Mouse (Mus musculus) neural tube, embryonic 10.5 days (tissue): Measurements from ENCODE around the gene Ptprf.

ENCODE experiments used
- DNase-seq: peaks from one replicate; pipeline ENCODE4 v3.0.0-alpha.2; 2017; ENCODE audit warnings: low spot score; ENCODE audit errors: extremely low spot score

The Ptprf gene

GRCm38 (mm10) chr4:118259782-118260463, 31.3 kb downstream of the Ptprf start:
- DNase-seq, result no peak

- DNase-seq, result no peak
These were observed 33.2 kb downstream of the Ptprf start for GRCm38 (mm10) chr4:118257977-118258376.

GRCm38 (mm10) chr4:118257416-118257815, 33.8 kb downstream of the Ptprf start:
- no peak for DNase-seq

- DNase-seq, result no peak
These were observed 35.0 kb downstream of the Ptprf start for GRCm38 (mm10) chr4:118256217-118256616.

GRCm38 (mm10) chr4:118254953-118255352, 36.3 kb downstream of the Ptprf start:
- DNase-seq, result no peak

- no peak for DNase-seq
These were observed 43.9 kb downstream of the Ptprf start for GRCm38 (mm10) chr4:118247323-118247722.

- no peak for DNase-seq
These were observed 45.4 kb downstream of the Ptprf start for GRCm38 (mm10) chr4:118245847-118246246.

GRCm38 (mm10) chr4:118243791-118244190, 47.4 kb downstream of the Ptprf start:
- no peak for DNase-seq

GRCm38 (mm10) chr4:118243298-118243697, 47.9 kb downstream of the Ptprf start:
- no peak for DNase-seq

- DNase-seq, result no peak
These were observed 51.1 kb downstream of the Ptprf start for GRCm38 (mm10) chr4:118239960-118240689.

GRCm38 (mm10) chr4:118238666-118239065, 52.5 kb downstream of the Ptprf start:
- no peak for DNase-seq

- no peak for DNase-seq
These were observed 54.3 kb downstream of the Ptprf start for GRCm38 (mm10) chr4:118236871-118237270.

- DNase-seq, result peak; percentile 18
These were observed 56.4 kb downstream of the Ptprf start for GRCm38 (mm10) chr4:118234711-118235388.

GRCm38 (mm10) chr4:118233886-118234285, 57.3 kb downstream of the Ptprf start:
- DNase-seq, result no peak

GRCm38 (mm10) chr4:118231861-118232260, 59.3 kb downstream of the Ptprf start:
- DNase-seq, result no peak

- DNase-seq, result no peak
These were observed 62.0 kb downstream of the Ptprf start for GRCm38 (mm10) chr4:118229035-118229770.

- no peak for DNase-seq
These were observed 63.8 kb downstream of the Ptprf start for GRCm38 (mm10) chr4:118227398-118227797.

GRCm38 (mm10) chr4:118221261-118221660, 69.9 kb downstream of the Ptprf start:
- DNase-seq, result no peak

- DNase-seq, result no peak
These were observed 70.4 kb downstream of the Ptprf start for GRCm38 (mm10) chr4:118220756-118221155.

GRCm38 (mm10) chr4:118219487-118219886, 71.7 kb downstream of the Ptprf start:
- DNase-seq, result no peak

GRCm38 (mm10) chr4:118218521-118218920, 72.7 kb downstream of the Ptprf start:
- no peak for DNase-seq
